Mouse (Mus musculus) CH12.LX (cell line): Measurements from ENCODE around the gene Rprd1b.

Source experiments
- CHD1 ChIP-seq: IDR thresholded peaks from 2 replicates; pipeline ENCODE4 v1.6.1; 2012; ENCODE audit warnings: low read depth, low read length, improper control_type of control experiment, inconsistent platforms
- CTCF ChIP-seq, 2 experiments: IDR thresholded peaks in 1 of 2; conservative IDR thresholded peaks in 1 of 2; 2 replicates each; pipeline ENCODE4 v1.5.1; 2011 to 2012; ENCODE audit warnings: low read depth in 2 of 2, low read length in 2 of 2, improper control_type of control experiment in 1 of 2, inconsistent platforms in 1 of 2, mild to moderate bottlenecking in 1 of 2, moderate library complexity in 1 of 2
- GABPA ChIP-seq: IDR thresholded peaks from 2 replicates; pipeline ENCODE4 v1.6.1; 2012; ENCODE audit warnings: low read depth, low read length, improper control_type of control experiment, inconsistent platforms; ENCODE audit not compliant: insufficient replicate concordance
- JUN ChIP-seq: IDR thresholded peaks from 2 replicates; pipeline ENCODE4 v1.6.1; 2011; ENCODE audit warnings: low read depth, mild to moderate bottlenecking, low read length, improper control_type of control experiment, moderate library complexity; ENCODE audit not compliant: insufficient read depth
- POLR2A ChIP-seq: IDR thresholded peaks from 2 replicates; pipeline ENCODE4 v1.6.1; 2011; ENCODE audit warnings: low read depth, mild to moderate bottlenecking, improper control_type of control experiment, low read length
- SIN3A ChIP-seq: IDR thresholded peaks from 2 replicates; pipeline ENCODE4 v1.6.1; 2012; ENCODE audit warnings: low read length, improper control_type of control experiment, inconsistent platforms
- SMC3 ChIP-seq: IDR thresholded peaks from 2 replicates; pipeline ENCODE4 v1.6.1; 2011; ENCODE audit warnings: low read depth, low read length, improper control_type of control experiment
- TCF12 ChIP-seq: IDR thresholded peaks from 2 replicates; pipeline ENCODE4 v1.6.1; 2014; ENCODE audit warnings: low read depth, mild to moderate bottlenecking, inconsistent platforms, low read length, improper control_type of control experiment

DNA sequence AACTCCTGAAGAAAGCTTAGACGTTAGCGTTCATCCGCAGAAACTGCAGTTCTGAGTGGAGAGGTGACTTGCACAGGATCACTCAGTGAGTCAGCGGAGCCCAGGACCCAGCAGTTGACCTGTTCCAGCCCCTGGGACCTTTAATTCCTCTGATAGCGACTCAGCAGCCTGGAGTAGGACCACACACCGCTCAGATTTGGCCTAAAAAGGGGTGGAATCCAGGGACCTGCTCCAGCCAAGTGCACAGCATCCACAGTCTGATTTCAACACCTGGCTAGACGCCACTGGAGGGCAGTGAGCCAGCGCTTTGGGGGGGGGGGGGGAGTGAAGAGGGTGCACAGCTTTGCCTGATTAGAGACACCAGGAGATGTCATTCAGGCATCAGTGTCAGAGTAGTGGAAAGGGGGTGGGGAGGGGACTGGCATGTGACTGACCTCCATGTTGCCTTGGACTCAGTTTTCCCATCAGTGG lies 140.5 kb downstream of the Rprd1b start:
- TF ChIP-seq CTCF (conservative IDR thresholded peaks at IDR 0.05 in 1 of 2, IDR thresholded peaks at IDR 0.05 in 1 of 2; ENCODE audit: low read depth in 2 of 2, low read length in 2 of 2) (no peak), TCF12 (no peak), POLR2A (no peak), SIN3A (no peak), CHD1 (no peak), GABPA (no peak), SMC3 (no peak), JUN (no peak)
